Mouse (Mus musculus): ENCODE results near the gene Csf2. TPM values are rescaled to one million over a fixed set of nuclear protein-coding genes. Genes with fewer than 3 reads are reported as not detected.

Gene Csf2
- total RNA-seq, 2 experiments from 2014 or later = not detected

Other genes with a start within 250 kb of the Csf2 start
- gene Slc22a4, start 221.6 kb downstream of the Csf2 start, total RNA-seq (2021) = 1 to 10 TPM; 6.1 to 6.7 TPM
- 10 to 100 TPM; 14.8 to 15.4 TPM for gene Pdlim4, start 180.7 kb downstream of the Csf2 start, total RNA-seq (2021)
- gene P4ha2, start 149.6 kb downstream of the Csf2 start, total RNA-seq (2021) = 10 to 100 TPM; 26.9 to 30.7 TPM
- gene Il3, start 17.6 kb upstream of the Csf2 start, total RNA-seq (2021) = not detected
- gene Acsl6, start 54.1 kb upstream of the Csf2 start, total RNA-seq (2021) = 100 to 1,000 TPM; 171 to 189 TPM
- gene Meikin, start 121.0 kb upstream of the Csf2 start, total RNA-seq (2021) = not detected
- gene Fnip1, start 188.5 kb upstream of the Csf2 start, total RNA-seq (2021) = 10 to 100 TPM; 36.5 to 38.2 TPM

Measured in layer of hippocampus, adult 18-20 months (tissue).